Mouse (Mus musculus) 416B (cell line): ENCODE data around the gene Aaas.

Experiments used
- DNase-seq: peaks from one replicate; pipeline ENCODE4 v3.0.0; 2011; ENCODE audit warnings: low read depth

Aaas gene

GRCm38 (mm10) chr15:102350138-102350941 is at the start of gene Aaas:
Aaas (minus strand) TSS chr15:102350771.
- DNase-seq: peak; percentile 97

GRCm38 (mm10) chr15:102399229-102400221 is 49.0 kb upstream of the Aaas start:
- peak; percentile 89 for DNase-seq

GRCm38 (mm10) chr15:102398629-102399028 is 48.1 kb upstream of the Aaas start:
- DNase-seq: no peak

GRCm38 (mm10) chr15:102395061-102395460 is 44.5 kb upstream of the Aaas start:
- DNase-seq: peak; percentile 61

- DNase-seq: peak; percentile 55
Observed at GRCm38 (mm10) chr15:102393584-102394014, 43.0 kb upstream of the Aaas start.

- DNase-seq: no peak
Observed at GRCm38 (mm10) chr15:102392520-102392919, 41.9 kb upstream of the Aaas start.

- DNase-seq: peak; percentile 45
Observed at GRCm38 (mm10) chr15:102388942-102389341, 38.4 kb upstream of the Aaas start.

- DNase-seq: peak; percentile 75
Observed at GRCm38 (mm10) chr15:102386640-102387039, 36.1 kb upstream of the Aaas start.

GRCm38 (mm10) chr15:102383671-102384070 is 33.1 kb upstream of the Aaas start:
- DNase-seq: no peak

GRCm38 (mm10) chr15:102381575-102381974 is 31.0 kb upstream of the Aaas start:
- DNase-seq: peak; percentile 81

GRCm38 (mm10) chr15:102377810-102378262 is 27.3 kb upstream of the Aaas start:
- peak; percentile 80 for DNase-seq

GRCm38 (mm10) chr15:102377163-102377543 is 26.6 kb upstream of the Aaas start:
- DNase-seq: peak; percentile 85

GRCm38 (mm10) chr15:102376453-102377162 is 26.0 kb upstream of the Aaas start:
- peak; percentile 68 for DNase-seq

GRCm38 (mm10) chr15:102370727-102371126 is 20.2 kb upstream of the Aaas start:
- no peak for DNase-seq

GRCm38 (mm10) chr15:102369972-102370371 is 19.4 kb upstream of the Aaas start:
- no peak for DNase-seq

GRCm38 (mm10) chr15:102366733-102367344 is 16.3 kb upstream of the Aaas start, which contains the start of gene Sp7:
Sp7 (minus strand) TSS chr15:102367182.
- peak; percentile 46 for DNase-seq

GRCm38 (mm10) chr15:102366238-102366637 is 15.7 kb upstream of the Aaas start:
- no peak for DNase-seq

- no peak for DNase-seq
Observed at GRCm38 (mm10) chr15:102364678-102365077, 14.1 kb upstream of the Aaas start.

- DNase-seq: peak; percentile 54
Observed at GRCm38 (mm10) chr15:102362648-102363047, 12.1 kb upstream of the Aaas start.

- DNase-seq: no peak
Observed at GRCm38 (mm10) chr15:102358834-102359233, 8.3 kb upstream of the Aaas start.

- DNase-seq: no peak
Observed at GRCm38 (mm10) chr15:102358126-102358525, 7.6 kb upstream of the Aaas start.
